Mouse (Mus musculus) ES-Bruce4 (cell line): Measurements from ENCODE around the gene Adamtsl4. TPM values are rescaled to one million over a fixed set of nuclear protein-coding genes. Genes with fewer than 3 reads are reported as not detected.
"Not testable (repeated sequence)": the region's sequence is repeated elsewhere in the genome, so short reads cannot be mapped to it uniquely, and the experiment has no call there.

ENCODE experiments used
- H3K27ac ChIP-seq: 2 replicates; pipeline ENCODE4 v1.5.1; 2012; ENCODE audit warnings: low read length, inconsistent platforms; ENCODE audit not compliant: insufficient read depth
- H3K27me3 ChIP-seq: 2 replicates; pipeline ENCODE4 v1.6.1; 2012; ENCODE audit warnings: mild to moderate bottlenecking, low read length, inconsistent platforms; ENCODE audit not compliant: control insufficient read depth, poor library complexity, insufficient read depth, severe bottlenecking
- H3K36me3 ChIP-seq: 2 replicates; pipeline ENCODE4 v1.6.1; 2012; ENCODE audit warnings: inconsistent platforms, mild to moderate bottlenecking, low read length, moderate library complexity; ENCODE audit not compliant: control insufficient read depth, poor library complexity, insufficient read depth, severe bottlenecking
- H3K4me1 ChIP-seq: one replicate; pipeline ENCODE4 v1.8.1; 2011; ENCODE audit warnings: low read length; ENCODE audit not compliant: control insufficient read depth, insufficient read depth
- H3K4me3 ChIP-seq: 2 replicates; pipeline ENCODE4 v1.5.1; 2011; ENCODE audit warnings: low read depth, mild to moderate bottlenecking, low read length
- H3K9ac ChIP-seq: 2 replicates; pipeline ENCODE4 v1.6.1; 2012; ENCODE audit warnings: low read depth, mild to moderate bottlenecking, inconsistent platforms; ENCODE audit not compliant: poor library complexity, severe bottlenecking
- H3K9me3 ChIP-seq: replicated peaks from 2 replicates; pipeline ENCODE4 v1.6.1; 2012; ENCODE audit warnings: mild to moderate bottlenecking, low read length, inconsistent platforms; ENCODE audit not compliant: control insufficient read depth, poor library complexity, insufficient read depth, severe bottlenecking
- CTCF ChIP-seq: IDR thresholded peaks from one replicate; pipeline ENCODE4 v1.8.1; 2011; ENCODE audit warnings: low read depth, low read length
- EP300 ChIP-seq: IDR thresholded peaks from 2 replicates; pipeline ENCODE4 v1.6.1; 2011; ENCODE audit warnings: low read depth, low read length; ENCODE audit not compliant: insufficient read depth
- POLR2A ChIP-seq: IDR thresholded peaks from one replicate; pipeline ENCODE4 v1.8.1; 2011; ENCODE audit warnings: low read length; ENCODE audit not compliant: insufficient read depth
- polyA plus RNA-seq: library from polyadenylated mRNA; stranded (reverse); fragments of >200 nt; gene quantifications from 2 replicates; pipeline ENCODE4 v1.2.4, GENCODE M21; 2011; ENCODE audit warnings: low read depth; ENCODE audit not compliant: missing spikeins, insufficient read depth, insufficient read length

Gene Adamtsl4
- polyA plus RNA-seq, 1 experiment, result 10.1 TPM

DNA sequence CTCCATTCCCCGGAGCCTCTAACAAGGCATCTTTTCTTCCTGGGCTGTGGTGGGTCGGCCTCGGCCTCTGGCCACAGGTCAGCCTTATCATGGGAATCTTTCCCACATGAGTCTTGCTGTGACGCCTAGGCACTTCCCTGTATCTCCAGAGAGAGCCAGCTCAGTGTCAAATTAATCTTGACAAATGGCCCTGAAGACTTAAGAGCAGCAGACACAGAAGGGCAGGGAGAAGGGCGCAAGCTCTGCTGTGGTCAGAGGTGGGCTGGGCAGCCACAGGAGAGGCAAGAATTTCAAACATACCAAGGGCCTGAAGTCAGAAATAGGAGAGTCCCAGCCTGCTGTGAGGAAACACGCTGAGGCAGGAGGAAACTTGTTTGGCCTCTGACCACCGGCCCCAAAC, 8.6 kb upstream of the Adamtsl4 start:
- H3K27ac ChIP-seq, result no peak overlapping the region
- no peak overlapping the region for H3K9ac ChIP-seq
- no peaks in the 10 kb centered on the region for H3K9me3 ChIP-seq
- TF ChIP-seq EP300, result no peak
- TF ChIP-seq CTCF, result no peak
- TF ChIP-seq POLR2A, result no peak
- H3K4me3 ChIP-seq, result no peak overlapping the region
- no peaks in the 10 kb centered on the region for H3K27me3 ChIP-seq
- H3K36me3 ChIP-seq, result no peaks in the 10 kb centered on the region
- peaks cover 11% of the 10 kb centered on the region for H3K4me1 ChIP-seq

DNA sequence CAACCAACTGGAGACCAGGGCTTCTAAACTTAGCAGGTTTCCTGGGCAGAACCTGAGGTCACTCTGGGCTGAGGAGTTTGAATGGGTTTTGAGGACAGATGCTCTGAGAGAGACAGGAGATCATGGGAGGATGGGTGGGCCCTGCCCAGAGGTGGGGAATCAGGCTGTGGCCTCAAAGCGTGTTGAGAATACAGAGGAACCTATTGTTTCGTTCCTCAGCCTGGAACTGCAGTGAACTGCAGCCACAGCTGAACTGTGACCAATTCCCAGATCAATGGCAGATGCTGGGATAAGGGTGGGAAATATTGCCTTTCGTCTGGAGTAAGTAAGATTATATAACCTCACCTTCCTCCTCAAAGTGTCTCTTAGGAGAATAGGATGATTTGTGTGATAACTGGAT, 8.1 kb upstream of the Adamtsl4 start:
- H3K36me3 ChIP-seq, result no peaks in the 10 kb centered on the region
- no peak overlapping the region for H3K4me3 ChIP-seq
- no peak overlapping the region for H3K9ac ChIP-seq
- no peaks in the 10 kb centered on the region for H3K9me3 ChIP-seq
- no peak overlapping the region for H3K27ac ChIP-seq
- H3K4me1 ChIP-seq, result peaks cover 11% of the 10 kb centered on the region
- no peaks in the 10 kb centered on the region for H3K27me3 ChIP-seq
- TF ChIP-seq CTCF (no peak), POLR2A (no peak), EP300 (no peak)

DNA sequence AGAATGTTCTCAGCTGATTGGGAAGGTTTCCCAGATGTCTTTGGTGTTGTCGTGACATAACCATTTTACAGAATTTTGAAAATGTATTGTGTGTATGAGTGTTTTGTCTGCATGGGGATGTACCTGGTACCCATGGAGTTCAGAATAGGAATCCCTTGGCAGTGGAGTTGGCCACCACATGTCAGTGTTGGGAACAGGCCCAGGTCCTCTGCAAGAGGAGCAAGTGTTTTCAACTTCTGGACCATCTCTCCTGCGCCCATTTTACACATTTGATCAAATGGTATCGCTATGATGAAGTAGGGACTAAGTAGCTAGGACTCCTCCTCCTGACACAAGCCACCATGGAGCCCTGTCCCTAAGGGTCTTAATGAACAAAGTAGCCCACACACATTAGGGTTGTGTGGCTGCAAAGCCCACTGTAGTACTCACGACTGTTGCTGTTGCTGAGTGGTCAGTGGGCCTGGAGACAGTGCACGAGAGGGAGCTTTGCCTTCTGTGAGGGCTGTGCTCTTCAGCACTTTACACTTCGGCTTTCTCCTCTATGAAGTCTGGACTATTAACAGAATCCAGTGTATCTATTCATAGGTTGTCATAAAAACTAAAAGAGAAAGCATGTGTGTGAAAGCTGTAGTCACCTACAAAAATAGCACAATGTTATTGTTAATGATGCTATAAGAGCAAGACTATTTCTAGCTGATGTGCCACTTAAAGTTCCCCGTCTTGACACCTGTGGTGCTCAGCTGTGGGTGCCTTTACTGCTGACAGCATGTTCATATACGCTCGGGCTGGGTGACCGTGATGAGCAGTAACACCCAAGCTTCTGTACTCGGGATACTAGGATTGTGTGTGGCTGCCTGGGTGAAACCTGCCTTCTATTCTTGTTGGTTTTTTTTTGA, 7.3 kb upstream of the Adamtsl4 start:
- peaks cover 4% of the 10 kb centered on the region for H3K4me1 ChIP-seq
- no peak overlapping the region for H3K27ac ChIP-seq
- H3K9ac ChIP-seq, result no peak overlapping the region
- H3K27me3 ChIP-seq, result no peaks in the 10 kb centered on the region
- TF ChIP-seq CTCF (no peak), EP300 (no peak), POLR2A (no peak)
- no peak overlapping the region for H3K4me3 ChIP-seq
- H3K9me3 ChIP-seq, result no peaks in the 10 kb centered on the region
- H3K36me3 ChIP-seq, result no peaks in the 10 kb centered on the region

DNA sequence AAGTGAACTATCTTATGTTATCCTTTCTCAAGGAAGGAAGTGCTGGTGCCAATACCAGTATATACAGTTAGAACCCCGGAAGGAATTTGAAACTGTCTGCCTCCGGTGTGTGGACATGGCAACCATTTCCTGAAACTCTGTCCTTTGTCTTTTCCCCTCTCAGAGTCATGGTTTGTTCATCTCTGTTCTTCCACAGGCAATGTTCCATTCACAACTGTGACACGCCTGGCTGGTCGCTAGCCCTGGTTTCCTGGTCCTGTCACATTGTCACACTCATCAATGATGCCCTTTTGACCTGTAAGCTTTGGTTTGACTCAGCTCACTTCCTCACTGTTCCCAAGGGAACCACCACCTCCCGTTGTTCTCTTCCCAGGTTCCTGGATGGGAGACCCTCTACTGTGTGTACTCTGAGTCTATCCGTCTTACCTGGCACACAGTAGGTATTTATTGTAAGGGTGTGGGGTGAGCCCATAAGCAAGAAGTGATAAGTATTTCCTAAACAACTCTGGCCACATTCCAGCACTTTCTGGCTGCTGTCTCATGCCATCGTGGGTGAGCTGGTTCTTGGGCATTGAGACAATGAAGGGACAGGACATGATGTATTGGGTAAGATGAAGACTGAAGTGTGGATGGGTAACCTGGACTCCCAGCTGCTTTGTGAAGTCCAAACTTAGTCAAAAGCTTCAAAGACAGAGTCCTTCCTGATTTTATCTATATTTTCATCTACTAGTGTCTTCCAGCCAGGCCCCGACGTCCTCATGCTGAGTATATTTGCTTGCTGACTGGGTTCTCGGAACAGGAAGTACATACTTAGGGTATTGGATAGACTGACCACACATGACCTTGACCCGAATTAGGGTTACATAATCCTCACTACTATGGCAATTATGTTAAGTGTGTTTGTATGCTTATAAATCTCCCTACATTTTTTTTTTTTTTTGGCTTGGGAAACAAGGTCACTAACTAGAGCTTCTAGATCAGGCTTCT, 6.4 kb upstream of the Adamtsl4 start:
- Histone ChIP-seq H3K9me3 (no peaks in the 10 kb centered on the region), H3K4me3 (no peak overlapping the region), H3K27me3 (no peaks in the 10 kb centered on the region), H3K27ac (no peak overlapping the region), H3K36me3 (no peaks in the 10 kb centered on the region), H3K9ac (no peak overlapping the region), H3K4me1 (no peaks in the 10 kb centered on the region)
- TF ChIP-seq EP300 (no peak), CTCF (no peak), POLR2A (no peak)

DNA sequence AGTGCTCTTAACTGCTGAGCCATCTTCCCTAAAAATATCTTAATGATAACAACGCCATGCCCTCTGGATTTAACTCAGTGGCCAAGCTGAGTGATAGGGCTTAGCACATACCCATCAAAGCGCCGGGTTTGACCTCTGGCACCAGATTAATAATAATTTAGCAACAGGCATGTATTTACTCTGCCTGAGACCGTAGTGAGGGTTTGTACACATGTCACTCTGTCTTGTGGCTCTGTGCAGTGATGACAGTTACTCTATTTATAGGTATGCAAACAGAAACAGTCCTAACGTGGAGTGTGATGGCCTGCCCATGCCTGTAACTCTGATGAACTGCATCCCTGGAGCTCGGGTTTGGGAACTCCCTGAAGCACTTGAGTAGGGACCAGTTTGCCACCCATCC, 5.0 kb upstream of the Adamtsl4 start:
- Histone ChIP-seq H3K27me3 (no peaks in the 10 kb centered on the region), H3K36me3 (no peaks in the 10 kb centered on the region), H3K27ac (no peak overlapping the region), H3K4me1 (peaks cover 1% of the 10 kb centered on the region), H3K9ac (no peak overlapping the region), H3K9me3 (no peaks in the 10 kb centered on the region), H3K4me3 (no peak overlapping the region)
- TF ChIP-seq EP300, result no peak
- TF ChIP-seq CTCF, result no peak
- no peak for TF ChIP-seq POLR2A

DNA sequence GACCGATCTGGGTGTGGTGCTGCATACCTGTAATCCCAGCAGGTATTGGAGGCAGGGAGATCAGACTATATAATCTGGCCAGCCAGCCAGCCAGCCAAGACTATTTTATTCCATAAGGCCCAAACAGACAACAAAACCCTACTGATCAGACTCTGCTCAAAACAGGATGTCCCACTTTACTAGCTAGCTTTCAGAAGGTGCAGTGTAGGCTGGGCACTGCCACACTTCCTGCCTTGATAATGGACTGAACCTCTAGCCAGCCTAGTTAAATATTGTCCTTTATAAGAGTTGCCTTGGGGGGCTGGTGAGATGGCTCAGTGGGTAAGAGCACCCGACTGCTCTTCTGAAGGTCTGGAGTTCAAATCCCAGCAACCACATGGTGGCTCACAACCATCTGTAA, 2.8 kb upstream of the Adamtsl4 start:
- H3K4me3 ChIP-seq, H3K9ac ChIP-seq, H3K27me3 ChIP-seq, H3K9me3 ChIP-seq, H3K27ac ChIP-seq, H3K36me3 ChIP-seq, H3K4me1 ChIP-seq: not testable (repeated sequence)
